Mouse (Mus musculus): Measurements from ENCODE around the gene Ppp4c. TPM values are rescaled to one million over a fixed set of nuclear protein-coding genes. Genes with fewer than 3 reads are reported as not detected.
"Not testable (repeated sequence)": the region's sequence is repeated elsewhere in the genome, so short reads cannot be mapped to it uniquely, and the experiment has no call there.

The Ppp4c gene
- polyA plus RNA-seq, 2 experiments from 2014 or later = 139 to 140 TPM

DNA sequence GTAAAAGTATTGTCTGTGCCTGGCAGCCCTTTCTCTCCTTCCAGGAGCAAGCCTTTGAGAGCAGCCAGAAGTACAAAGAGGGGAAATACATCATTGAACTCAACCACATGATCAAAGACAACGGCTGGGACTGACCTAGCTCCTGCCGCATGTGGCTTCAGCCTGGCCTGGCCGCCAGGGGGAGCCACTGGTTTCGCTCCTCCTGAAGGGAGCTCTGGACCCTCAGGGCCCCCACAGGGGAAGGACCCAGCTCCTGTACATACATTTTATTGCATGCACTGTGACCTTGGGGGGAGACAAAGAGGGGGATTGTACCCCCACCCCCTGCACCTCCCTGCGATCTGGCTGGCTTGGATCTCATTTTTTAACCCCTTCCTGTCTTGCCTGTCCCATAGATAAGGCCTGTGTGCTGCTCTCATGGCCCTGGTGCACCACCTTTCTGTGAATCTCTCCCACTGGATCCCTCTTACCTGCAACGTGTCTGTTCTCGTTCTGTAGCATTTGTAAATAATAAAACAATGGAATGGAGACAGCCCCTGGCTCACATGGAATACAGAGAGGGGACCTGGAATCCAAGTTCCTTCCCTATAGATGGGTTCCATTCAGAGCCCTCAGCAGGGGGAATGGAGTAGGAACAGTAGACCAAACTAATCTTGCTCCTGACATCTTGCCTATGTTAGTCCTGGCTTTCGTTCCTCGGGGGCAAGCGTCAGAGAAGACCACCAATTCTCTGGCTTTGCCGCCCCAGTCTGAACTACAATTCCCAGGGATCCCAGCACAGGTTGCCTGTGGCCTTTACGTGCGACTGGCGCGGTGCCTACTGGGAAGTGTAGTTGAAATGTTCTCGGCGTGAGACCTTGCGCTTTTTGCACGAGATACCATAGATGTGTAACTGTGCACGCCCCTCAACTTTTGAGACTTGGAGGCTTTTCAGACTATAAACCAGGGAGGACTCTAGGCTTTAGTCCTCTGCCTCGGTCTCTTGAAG is 12.0 kb downstream of the Ppp4c start:
- peak; percentile 37 for ATAC-seq

DNA sequence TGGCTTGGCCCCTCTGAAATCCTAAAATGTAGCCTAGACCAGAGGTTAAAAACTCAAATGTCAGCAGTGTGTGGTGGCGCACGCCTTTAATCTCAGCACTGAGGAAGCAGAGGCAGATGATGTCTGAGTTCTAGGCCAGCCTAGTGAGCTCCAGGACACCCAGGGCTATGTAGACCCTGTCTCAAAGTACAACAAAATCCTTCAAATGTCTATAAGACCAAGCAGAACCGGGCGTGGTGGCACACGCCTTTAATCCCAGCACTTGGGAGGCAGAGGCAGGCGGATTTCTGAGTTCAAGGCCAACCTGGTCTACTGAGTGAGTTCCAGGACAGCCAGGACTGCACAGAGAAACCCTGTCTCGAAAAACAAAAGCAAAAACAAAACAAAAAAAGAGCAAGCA is 13.2 kb downstream of the Ppp4c start:
- not testable (repeated sequence) for ATAC-seq

DNA sequence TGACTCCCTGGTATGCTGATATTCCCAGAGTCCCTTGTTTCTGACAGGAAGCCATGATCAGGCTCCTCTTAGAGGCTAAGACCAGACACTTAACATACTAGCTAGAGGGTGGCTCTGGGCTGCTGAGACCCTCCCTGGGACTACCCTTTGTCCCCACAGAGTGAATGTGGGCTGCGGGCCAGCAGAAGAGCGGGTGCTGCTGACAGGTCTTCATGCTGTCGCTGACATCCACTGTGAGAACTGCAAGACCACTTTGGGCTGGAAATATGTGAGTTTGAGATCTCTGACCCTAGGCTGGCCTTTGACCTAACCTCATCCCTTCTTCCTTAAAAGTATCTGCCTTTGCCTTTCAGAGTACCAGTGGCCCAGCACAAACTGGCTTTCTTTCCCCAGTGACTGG is 14.1 kb downstream of the Ppp4c start:
- ATAC-seq = no peak

DNA sequence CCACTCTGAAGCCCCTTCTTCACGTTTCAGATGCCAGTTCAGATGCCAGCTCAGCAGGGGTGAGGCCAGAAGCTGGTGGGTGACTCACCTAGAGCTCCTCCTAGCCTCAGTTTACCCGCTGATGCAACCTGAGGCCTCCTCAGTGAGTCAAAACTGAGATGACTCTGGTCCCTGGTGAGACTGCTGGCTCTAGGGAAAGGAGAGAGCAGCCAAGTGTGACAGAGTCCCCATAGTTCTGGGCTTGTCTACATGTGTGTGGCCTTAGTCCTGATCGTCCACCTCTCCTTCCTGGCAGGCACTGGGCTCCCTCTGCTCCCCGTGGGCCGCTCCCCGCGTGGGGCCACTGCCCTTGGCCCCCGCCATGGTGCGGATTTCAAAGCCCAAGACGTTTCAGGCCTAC is 14.8 kb downstream of the Ppp4c start:
- no peak for ATAC-seq

DNA sequence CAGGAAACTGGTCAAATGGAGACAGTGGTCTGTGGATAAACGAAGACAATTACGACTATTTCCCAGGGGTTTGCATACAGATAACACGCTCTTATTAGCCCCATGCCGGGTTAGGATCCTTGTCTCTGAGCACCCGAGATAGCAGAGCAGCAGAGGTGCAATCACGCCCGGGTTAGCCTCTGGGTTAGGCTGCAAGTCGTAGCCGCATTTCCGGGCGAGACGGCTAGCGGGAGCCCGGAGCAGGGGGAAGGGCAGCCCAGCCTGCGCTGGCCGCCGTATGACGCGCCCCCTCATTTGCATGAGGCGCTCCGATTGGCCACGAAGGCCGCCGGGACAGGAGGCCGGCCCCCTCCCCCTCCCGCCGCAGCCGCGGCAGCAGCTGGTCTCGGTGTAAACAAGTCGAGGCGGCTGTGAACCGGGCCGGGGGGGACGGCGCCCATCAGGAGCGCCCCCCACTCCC is 15.7 kb downstream of the Ppp4c start, which contains the start of gene Ypel3:
Ypel3 (plus strand) TSS at position 358 of the 460 bp plus-strand sequence.
- ATAC-seq = peak; percentile 89

DNA sequence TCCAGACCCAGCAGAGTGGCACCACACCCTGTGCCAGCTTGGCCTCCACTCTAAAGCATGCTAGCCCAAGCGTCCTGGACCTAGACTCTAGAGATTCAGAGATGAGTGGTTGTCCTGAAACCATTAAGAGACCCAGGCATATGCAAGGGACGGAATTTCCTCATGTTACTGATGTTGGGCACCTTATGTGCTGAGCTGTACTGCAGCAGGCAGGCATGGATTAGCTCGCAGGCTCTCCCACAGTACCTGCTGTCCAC is 16.4 kb downstream of the Ppp4c start:
- no peak for ATAC-seq

DNA sequence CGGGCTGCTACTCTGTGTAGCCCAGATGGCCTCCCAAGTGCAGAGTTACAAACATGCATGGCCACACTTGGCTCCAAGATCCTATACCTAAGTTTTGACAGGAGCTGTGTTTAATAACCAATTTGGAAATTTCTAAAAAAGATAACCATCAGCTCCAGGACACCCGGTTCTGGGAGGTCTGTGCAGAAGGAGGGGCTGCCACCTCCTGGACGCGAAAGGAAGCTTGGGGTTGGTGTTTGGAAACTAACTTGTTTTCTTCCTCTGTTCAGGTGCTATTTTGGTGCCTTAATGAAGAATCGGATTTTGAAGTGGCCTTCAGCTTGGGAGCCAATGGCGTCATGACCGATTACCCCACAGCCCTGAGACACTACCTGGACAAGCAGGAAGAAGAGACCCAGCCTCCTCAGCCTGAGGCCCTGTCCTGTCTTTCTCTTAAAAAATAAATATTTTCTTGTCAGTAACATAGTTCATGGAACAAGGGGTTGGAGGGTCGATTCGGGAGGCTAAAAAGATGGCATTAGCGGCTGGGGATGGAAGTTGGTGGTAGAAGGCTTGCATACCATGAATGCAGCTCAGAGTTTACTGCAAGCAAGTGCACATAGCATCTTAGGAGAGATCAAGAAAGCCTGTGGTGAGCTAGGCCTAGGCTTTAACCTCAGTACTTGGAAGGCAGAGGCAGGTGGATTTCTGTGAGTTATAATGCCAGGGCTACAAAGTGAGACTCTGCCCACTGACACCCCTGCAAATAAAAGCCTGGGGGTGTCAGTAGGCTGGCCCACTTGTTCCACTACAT is 16.9 kb downstream of the Ppp4c start:
- no peak for ATAC-seq

DNA sequence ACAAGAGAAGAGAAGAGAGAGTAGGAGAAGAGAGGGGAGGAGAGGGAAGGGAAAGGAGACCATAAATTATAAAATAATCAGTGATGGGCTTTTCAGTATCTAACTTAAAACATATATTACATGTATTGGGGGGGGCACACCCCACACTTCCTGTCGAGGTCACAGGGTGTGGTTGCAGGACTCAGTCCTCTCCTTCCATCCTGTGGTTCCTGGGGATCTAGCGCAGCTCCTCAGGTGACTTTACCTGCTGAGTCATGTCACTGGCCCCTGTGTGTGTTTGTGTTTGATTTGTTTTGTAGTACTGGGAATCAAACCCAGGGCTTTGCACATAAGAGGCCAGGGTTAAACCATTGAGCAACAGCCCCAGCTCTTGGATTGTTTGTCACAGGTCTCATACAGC is 17.8 kb downstream of the Ppp4c start:
- ATAC-seq = peak; percentile 32

DNA sequence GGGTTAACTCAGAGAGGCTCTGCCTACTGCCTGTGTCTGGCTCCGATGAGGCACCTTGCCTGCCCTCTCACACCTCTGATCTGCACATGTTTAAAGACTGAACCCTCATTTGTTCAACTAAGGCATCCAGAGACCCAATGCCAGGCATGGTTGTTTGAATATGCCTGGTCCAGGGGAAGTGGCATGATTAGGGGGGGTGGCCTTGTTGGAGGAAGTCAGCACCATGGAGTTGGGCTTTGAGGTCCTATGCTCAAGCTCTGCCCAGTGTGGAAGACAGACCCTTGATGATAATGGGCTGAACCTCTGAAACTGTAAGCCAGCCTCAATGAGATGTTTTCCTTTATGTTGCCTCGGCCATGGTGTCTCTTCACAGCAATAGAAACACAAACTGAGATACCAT is 18.9 kb downstream of the Ppp4c start:
- ATAC-seq = no peak

DNA sequence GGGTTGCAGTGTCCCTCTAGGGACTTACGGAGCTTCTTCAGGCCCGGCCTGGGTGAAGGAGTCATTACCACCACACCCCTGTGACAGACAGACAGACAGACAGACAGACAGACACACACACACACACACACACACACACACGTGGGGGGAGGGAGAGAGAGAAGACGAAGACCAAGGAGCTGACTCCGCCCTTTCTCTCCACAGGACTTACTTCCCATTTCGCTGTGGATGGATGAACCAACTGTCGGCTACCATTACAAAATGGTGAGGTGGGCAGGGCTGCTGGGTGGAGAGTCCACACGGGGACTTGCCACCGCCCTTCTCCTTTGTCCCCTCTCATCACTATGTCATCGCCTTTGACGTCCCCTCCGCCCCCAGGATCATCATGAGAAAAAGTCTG is 21.5 kb downstream of the Ppp4c start:
- no peak for ATAC-seq

DNA sequence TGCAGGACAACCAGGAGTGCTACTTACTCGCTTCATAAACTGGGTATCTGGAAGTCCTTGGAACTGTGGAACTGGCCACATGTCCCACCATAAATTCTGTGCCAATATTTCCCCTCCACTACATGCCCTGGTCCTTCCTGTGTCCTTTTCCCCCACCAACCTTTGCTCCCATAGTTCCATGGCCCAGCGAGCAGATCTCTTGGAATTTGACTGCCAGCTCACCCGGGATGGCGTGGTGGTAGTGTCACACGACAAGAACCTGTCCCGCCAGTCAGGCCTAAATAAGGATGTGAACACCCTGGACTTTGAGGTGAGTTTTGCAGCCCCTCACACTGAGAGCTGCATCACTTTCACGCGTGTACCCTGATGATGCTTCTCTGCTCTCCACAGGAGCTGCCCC is 25.3 kb downstream of the Ppp4c start:
- no peak for ATAC-seq

DNA sequence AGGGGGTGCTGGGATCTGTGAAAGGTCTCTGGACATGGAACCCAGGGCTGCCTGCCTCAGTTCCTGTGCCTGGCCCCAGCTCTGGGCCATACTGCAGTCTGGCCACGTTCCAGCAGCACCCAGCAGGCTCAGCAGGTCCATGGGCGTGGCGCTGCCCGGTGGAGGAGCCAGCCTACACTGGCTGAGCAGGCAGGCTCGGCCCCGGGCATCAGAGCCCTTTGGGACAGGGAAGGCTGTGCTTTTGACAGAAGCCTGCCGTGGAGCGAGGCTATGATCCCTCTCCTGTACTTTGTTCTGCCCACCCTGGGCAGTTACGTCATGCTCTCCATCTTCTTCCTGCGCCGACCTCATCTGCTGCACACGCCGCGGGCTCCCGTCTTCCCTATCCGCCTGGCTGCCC is 26.1 kb downstream of the Ppp4c start, which contains the start of gene Gdpd3:
Gdpd3 (plus strand) TSS at position 134 of the 400 bp plus-strand sequence.
- no peak for ATAC-seq

DNA sequence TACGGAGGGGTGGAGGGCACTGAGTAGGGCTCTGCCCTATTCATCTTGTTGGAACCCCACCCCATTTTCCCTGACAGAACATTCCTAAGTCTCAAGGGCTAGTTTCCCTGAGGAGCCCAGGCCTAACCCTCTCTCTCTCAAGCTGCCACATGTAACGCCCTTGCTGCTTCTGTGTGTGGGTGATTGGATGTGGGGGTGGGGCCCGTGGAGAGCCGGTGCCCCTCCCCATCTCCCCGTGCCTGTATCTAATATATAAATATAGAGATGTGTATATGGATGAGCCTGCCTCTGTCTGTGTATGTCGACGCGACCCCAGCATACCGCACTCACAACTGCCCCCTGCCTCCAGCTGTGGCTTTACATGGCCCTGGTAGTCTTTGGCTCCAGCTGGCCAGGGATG is 26.8 kb downstream of the Ppp4c start:
- ATAC-seq = no peak

DNA sequence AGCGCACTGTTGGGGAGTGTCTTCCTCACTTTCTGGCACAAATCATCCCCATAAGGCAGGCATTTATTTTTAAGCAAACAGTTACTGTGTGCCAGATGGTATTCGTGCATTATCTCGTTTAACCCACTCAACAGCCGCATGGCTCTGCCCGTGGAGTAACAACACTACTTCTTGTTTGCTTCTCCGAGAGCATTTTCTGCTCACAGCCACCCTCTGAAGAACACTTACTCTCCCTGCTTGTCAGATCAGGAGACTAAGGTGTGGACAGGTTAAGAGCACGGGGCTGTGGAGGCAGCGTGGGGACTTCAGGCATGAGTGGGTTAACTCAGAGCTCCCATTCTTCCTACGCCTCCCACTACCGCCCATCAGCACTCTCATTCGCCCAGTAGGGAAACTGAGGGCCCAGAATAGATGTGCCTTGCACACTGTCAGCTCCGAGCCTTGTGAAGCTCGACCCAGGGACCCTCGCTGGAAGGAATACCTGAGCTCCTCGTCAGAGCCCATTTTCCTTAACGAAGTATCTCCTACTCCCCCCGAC is 29.8 kb downstream of the Ppp4c start:
- ATAC-seq = no peak

DNA sequence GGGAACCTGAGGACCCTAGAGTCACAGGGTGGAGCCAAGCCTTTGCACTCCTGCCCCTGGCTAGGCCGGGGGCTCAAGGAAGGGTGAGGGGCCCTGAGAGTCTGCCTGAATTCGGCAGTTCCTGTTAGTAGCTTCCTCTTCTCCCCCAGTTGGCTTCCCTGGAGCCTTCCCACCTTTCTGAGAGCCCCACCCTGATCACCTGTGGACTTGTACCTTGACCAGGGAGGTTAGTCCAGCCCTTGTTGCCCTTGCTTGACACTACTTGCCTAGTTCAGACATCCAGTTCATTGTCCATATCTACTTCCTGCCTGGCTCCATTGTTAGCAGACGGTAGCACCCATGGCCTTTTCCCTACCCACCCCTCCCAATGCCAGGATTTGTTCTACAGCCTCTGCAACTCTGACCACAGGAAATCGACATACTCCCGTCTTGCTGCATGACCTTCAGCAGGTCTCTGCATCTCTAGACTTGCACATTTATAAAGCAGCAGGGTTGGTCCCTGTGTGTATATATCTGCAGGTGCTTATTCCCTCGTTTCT is 30.7 kb downstream of the Ppp4c start:
- no peak for ATAC-seq

DNA sequence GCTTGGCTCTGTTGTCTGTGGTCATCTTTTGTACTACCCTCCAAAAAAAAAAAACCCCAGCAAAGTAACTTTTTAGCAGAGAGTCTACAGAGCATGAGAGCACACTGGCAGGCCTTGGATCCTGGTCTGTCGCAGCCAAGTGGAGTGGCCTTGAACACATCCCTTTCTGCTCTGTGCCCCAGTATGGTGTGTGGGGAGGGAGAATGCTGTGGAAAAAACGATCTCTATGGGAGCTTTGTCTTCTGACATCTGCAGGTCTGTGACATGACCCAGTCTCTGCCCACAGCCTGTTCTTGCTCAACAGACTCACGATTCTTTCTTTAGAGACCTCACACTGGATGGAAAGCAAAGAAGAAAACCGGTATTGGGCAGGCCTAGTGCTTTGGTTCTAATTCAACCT is 31.3 kb downstream of the Ppp4c start:
- no peak for ATAC-seq

DNA sequence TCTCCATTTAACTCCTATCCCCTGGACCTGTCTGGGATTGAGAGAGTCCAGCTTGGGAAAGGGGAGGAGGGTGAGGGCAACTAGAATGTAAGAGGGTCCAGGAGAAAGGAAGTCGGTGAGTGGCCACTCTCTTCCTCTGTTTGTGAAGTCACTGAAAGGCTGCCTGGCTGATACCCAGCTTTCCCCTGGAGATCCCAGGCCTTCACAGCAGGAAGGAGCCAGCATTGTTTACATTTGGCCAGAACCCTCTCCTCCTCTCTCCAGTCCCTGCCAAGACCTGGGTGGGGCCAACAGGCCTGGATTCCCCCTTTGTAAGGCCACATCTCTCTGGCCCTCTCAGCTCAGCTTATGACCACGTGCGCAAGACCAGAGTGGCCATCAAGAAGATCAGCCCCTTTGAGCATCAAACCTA is 31.9 kb downstream of the Ppp4c start:
- ATAC-seq = no peak

DNA sequence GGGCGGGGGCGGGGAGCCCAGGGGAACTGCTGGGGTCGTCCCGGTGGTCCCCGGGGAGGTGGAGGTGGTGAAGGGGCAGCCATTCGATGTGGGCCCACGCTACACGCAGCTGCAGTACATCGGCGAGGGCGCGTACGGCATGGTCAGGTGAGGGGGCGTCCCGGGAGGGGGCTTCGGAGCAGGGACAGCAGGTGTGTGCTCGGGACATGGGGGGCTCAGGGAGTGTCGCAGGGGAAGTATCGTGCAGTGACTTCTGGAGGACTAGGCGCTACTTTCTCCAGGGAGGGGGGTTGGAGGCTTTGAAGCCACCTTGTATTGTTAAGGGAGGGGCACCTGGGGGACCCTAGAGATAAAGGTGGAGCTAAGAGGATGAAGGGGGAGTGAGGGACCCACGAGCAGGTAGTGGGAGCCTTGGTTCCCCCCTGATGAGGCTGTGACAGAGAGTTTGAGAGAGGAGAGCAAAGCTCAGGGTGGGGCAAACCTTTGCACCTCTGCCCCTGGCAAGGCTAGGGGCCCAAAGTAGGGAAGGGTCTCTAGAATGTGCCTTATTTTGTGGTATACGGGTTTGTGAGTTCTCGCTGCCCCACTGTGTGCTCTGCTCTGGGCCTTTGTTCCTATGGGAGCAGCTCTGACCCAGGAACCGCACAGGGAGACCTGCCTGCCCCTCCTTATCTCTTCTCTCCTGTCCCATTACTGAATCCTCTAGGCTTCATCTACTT is 32.5 kb downstream of the Ppp4c start:
- ATAC-seq = no peak

DNA sequence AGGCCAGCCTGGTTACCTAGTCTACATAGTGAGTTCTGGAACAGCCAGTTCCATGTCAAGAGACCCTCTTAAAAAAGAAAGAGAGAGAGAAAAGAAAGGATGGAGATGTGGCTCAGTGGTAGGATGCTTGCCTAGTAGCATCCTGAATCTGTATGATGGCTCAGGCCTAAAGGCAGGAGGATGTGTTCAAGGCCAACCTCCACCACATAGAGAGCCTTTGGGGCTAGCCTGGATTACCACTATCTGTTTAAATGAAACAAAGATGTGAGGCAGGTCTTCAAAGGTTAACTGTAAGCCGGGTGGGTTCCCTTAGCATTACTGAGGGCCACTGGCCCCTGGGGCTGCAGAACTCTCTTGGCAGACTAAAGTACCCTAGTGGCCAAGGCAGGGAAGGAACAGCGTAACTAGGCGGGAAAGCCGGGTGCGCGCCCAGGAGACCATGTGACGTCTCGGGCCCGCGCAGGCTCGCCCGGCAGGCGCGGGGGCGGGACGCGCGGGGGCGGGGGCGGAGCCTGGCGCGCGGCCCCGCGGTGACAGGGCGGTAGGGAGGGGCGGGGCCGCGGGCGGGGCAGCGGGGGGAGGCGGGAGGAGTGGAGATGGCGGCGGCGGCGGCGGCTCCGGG is 33.1 kb downstream of the Ppp4c start, which contains the start of gene Mapk3:
Mapk3 (plus strand) TSS at position 552 of the 622 bp plus-strand sequence.
- ATAC-seq = peak; percentile 93

DNA sequence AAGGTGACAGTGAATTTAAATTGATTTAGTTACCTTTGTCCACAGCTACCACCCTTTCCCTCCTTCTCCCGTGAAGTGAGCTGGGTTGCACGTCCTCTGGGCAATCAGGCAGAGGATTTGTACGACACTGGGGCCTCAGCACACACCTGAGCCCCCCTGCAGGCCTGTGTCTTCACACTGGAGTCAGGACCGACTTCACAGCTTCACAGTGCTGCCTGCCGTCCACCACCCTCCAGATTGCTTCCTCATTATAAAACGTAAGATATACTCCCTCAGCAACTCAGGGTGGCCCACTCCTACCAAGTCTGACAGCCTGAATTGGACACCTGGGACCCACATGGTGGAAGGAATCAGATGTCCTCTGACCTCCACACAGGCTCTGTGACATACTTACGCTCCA is 33.8 kb downstream of the Ppp4c start:
- ATAC-seq = no peak

DNA sequence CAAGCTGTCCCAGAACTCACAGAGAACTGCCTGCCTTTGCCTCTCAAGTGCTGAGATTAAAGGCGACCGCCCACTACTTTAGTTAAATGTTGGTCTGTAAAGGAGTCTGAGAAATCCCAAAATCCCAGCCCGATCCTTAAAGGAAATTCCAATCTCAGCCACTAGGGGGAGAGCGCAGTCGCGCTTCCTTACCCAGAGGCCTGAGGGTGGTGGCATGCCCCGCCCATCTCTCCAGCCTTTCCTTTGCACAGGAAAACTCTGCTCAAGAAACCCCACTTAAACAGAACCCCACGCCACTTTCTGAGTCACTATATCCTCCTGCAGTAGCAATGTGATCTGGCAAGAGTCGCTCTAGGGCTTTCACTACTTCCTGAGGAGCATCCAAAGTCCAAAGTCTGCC is 37.4 kb downstream of the Ppp4c start:
- ATAC-seq = peak; percentile 61

All from CD4-positive, CD25-positive, alpha-beta regulatory T cell, adult 4 months (primary cell).